Comparison of ENCODE assay signal across 8 mouse cellular contexts in genomic region chr2:121271236-121271927, GRCm38 (mm10). TPM values are rescaled to one million over a fixed set of nuclear protein-coding genes. Genes with fewer than 3 reads are reported as not detected.
DNase-seq lines count a peak whose midpoint lies in the region; ATAC-seq lines count a peak whose summit lies in the region.

Gene Trp53bp1, minus strand, starts transcription at chr2:121271407.

- peak; percentile 96 for DNase-seq in adipocyte (ENCODE audit: low spot score)
- peak; percentile 98 for DNase-seq in embryo, embryonic 10 days (ENCODE audit: low spot score)
- DNase-seq in gastrocnemius, postnatal 10 days: peak; percentile 90
- DNase-seq in induced T-regulatory cell, adult 2 months (ENCODE audit: low read depth): peak; percentile 97
- DNase-seq in left cerebral cortex, adult 9 months (ENCODE audit: low spot score in 2 of 2): peak; percentile 88 to 97
- DNase-seq in right cerebral cortex, postnatal 14 days: peak; percentile 93
- DNase-seq in urinary bladder, postnatal 36 days (ENCODE audit: low spot score in 2 of 2): peak; percentile 94

- ATAC-seq in megakaryocyte progenitor cell, adult 5-6 weeks (replicated peaks; ENCODE audit: poor library complexity): peak; percentile 100

RNA-seq across cellular contexts. Expression of gene Trp53bp1, which starts in this region (rescaled TPM):
- total RNA-seq in gastrocnemius, postnatal 10 days (2021): 10 to 100 TPM; 20.4 to 26.7 TPM
- 17.9 and 21.5 TPM in 2 replicates for total RNA-seq in megakaryocyte progenitor cell, adult 5-6 weeks (2015)
- 35.9 and 36.2 TPM in 2 replicates for total RNA-seq in megakaryocyte progenitor cell, adult 5-6 weeks (2017)

Comparison
In these comparisons a context has a peak if more than half of its experiments do, and no peak if none do; other contexts are left out.
1. Peak in every context shown above with its lines: DNase-seq and ATAC-seq.